Mouse (Mus musculus) heart, adult 2 months (tissue): Measurements from ENCODE around the gene Syngr2.

Experiments used
- CTCF ChIP-seq: fragments of 200-600 bp; IDR thresholded peaks from 2 replicates; pipeline ENCODE4 v1.8.1; 2022; ENCODE audit warnings: antibody characterized with exemption, mild to moderate bottlenecking, moderate library complexity
- EP300 ChIP-seq: fragments of 200-500 bp; IDR thresholded peaks from 2 replicates; pipeline ENCODE4 v1.6.1; 2011; ENCODE audit warnings: low read depth, low read length, control low read depth; ENCODE audit not compliant: insufficient read depth
- POLR2A ChIP-seq: fragments of 200-500 bp; IDR thresholded peaks from 2 replicates; pipeline ENCODE4 v1.6.1; 2011; ENCODE audit warnings: mild to moderate bottlenecking, low read depth, low read length, control low read depth; ENCODE audit not compliant: insufficient read depth

- TF ChIP-seq EP300 (no peak), CTCF (no peak), POLR2A (no peak)
These were observed 15.4 kb upstream of the Syngr2 start for GRCm38 (mm10) chr11:117794035-117794551.
